Comparison of ENCODE assay signal across 25 mouse cellular contexts in genomic region chr6:148367094-148367539, GRCm38 (mm10).
DNase-seq lines count a peak whose midpoint lies in the region; ATAC-seq lines count a peak whose summit lies in the region.
"Had no signal": no experiment of that assay in that cellular context is flagged by ENCODE, and none has a peak within 500 bp of the region (broad histone marks: within the 10 kb centered on the region; RNA-seq: fewer than 3 reads in every experiment).

No protein-coding gene starts in this region.

- no peak for DNase-seq in forebrain, embryonic 11.5 days (ENCODE audit: low spot score)
- DNase-seq in kidney, postnatal 4 days = peak; percentile 21 to 32
- DNase-seq in kidney, postnatal 25 days = no peak
- DNase-seq in limb, embryonic 10.5 days (ENCODE audit: low spot score) = peak; percentile 54
- DNase-seq: adrenal gland, postnatal 25 days; B cell, adult 2 months; cerebellum, adult 9-10 months; gastrocnemius, postnatal 10 days; heart, adult 2 months; liver; liver, postnatal 0 days; lung, postnatal 36 days; retina, postnatal 1 day; right cerebral cortex, postnatal 4 days; thymus, postnatal 4 days had no signal

- H3K27ac ChIP-seq in forebrain, embryonic 11.5 days (ENCODE audit: low read depth, low read length) = no peak overlapping the region
- no peak overlapping the region for H3K27ac ChIP-seq in forebrain, embryonic 16.5 days (ENCODE audit: low read length)
- 0 out of 2 replicates have a peak overlapping the region, but pooled peaks have one; percentile 46 for H3K27ac ChIP-seq in limb, embryonic 10.5 days
- no peak overlapping the region; the same call in 1 of the 2 replicates for H3K27ac ChIP-seq in neural tube, embryonic 15.5 days (replicated peaks)
- H3K27ac ChIP-seq in intestine, embryonic 16.5 days (ENCODE audit: low read length) = no peak overlapping the region
- H3K27ac ChIP-seq: heart, adult 2 months; heart, embryonic 15.5 days; hindbrain, embryonic 10.5 days; layer of hippocampus, adult 2 months; left cerebral cortex, adult 2 months; midbrain, embryonic 10.5 days had no signal

- H3K27me3 ChIP-seq in forebrain, embryonic 11.5 days (ENCODE audit: control insufficient read depth, insufficient read depth, low read length) = no peaks in the 10 kb centered on the region
- no peaks in the 10 kb centered on the region for H3K27me3 ChIP-seq in forebrain, embryonic 16.5 days (replicated peaks; ENCODE audit: control insufficient read depth, insufficient read depth, low read length)
- H3K27me3 ChIP-seq in limb, embryonic 10.5 days (ENCODE audit: low read depth, poor library complexity, severe bottlenecking) = no peaks in the 10 kb centered on the region
- no peaks in the 10 kb centered on the region for H3K27me3 ChIP-seq in neural tube, embryonic 15.5 days (replicated peaks)
- no peaks in the 10 kb centered on the region for H3K27me3 ChIP-seq in intestine, embryonic 16.5 days (replicated peaks; ENCODE audit: control insufficient read depth, insufficient read depth, low read length)
- H3K27me3 ChIP-seq: heart, embryonic 15.5 days had no signal

- no peaks in the 10 kb centered on the region for H3K4me1 ChIP-seq in forebrain, embryonic 11.5 days (replicated peaks; ENCODE audit: control insufficient read depth, insufficient read depth, low read length)
- H3K4me1 ChIP-seq in forebrain, embryonic 16.5 days (replicated peaks; ENCODE audit: control insufficient read depth, insufficient read depth, low read length) = no peaks in the 10 kb centered on the region
- peaks cover 18% of the 10 kb centered on the region for H3K4me1 ChIP-seq in limb, embryonic 10.5 days
- peaks cover 8% of the 10 kb centered on the region for H3K4me1 ChIP-seq in neural tube, embryonic 15.5 days
- 0 out of 2 replicates have a peak, but pooled peaks cover 3% of the 10 kb centered on the region for H3K4me1 ChIP-seq in intestine, embryonic 16.5 days (ENCODE audit: control insufficient read depth, insufficient read depth, low read length)
- H3K4me1 ChIP-seq: heart, embryonic 15.5 days had no signal

- no peak overlapping the region for H3K4me2 ChIP-seq in forebrain, embryonic 11.5 days (ENCODE audit: low read depth, low read length, severe bottlenecking)
- H3K4me2 ChIP-seq in forebrain, embryonic 16.5 days (ENCODE audit: low read length) = no peak overlapping the region
- no peak overlapping the region for H3K4me2 ChIP-seq in neural tube, embryonic 15.5 days
- no peak overlapping the region for H3K4me2 ChIP-seq in intestine, embryonic 16.5 days (ENCODE audit: low read depth, low read length)
- H3K4me2 ChIP-seq: heart, embryonic 15.5 days had no signal

- 19% methylated on average over 4 of the region's 4 CpGs for WGBS in forebrain, embryonic 11.5 days
- WGBS in forebrain, embryonic 16.5 days = 19% methylated on average over 4 of the region's 4 CpGs
- WGBS in limb, embryonic 10.5 days = 11% methylated on average over 4 of the region's 4 CpGs
- 5% methylated on average over 4 of the region's 4 CpGs for WGBS in neural tube, embryonic 15.5 days
- 30% methylated on average over 4 of the region's 4 CpGs for WGBS in intestine, embryonic 16.5 days

- no peaks in the 10 kb centered on the region for H3K9me3 ChIP-seq in forebrain, embryonic 11.5 days (ENCODE audit: control insufficient read depth, low read length)
- H3K9me3 ChIP-seq in forebrain, embryonic 16.5 days (ENCODE audit: control insufficient read depth, low read length) = no peaks in the 10 kb centered on the region
- H3K9me3 ChIP-seq in limb, embryonic 10.5 days (replicated peaks) = no peaks in the 10 kb centered on the region
- H3K9me3 ChIP-seq in neural tube, embryonic 15.5 days (replicated peaks) = no peaks in the 10 kb centered on the region
- no peaks in the 10 kb centered on the region for H3K9me3 ChIP-seq in intestine, embryonic 16.5 days (ENCODE audit: control insufficient read depth, low read length)
- H3K9me3 ChIP-seq: heart, embryonic 15.5 days; hindbrain, embryonic 10.5 days; midbrain, embryonic 10.5 days had no signal

- no peak overlapping the region for H3K4me3 ChIP-seq in forebrain, embryonic 11.5 days (ENCODE audit: low read depth, low read length)
- no peak overlapping the region for H3K4me3 ChIP-seq in forebrain, embryonic 16.5 days (replicated peaks; ENCODE audit: low read length)
- H3K4me3 ChIP-seq in limb, embryonic 10.5 days = no peak overlapping the region
- no peak overlapping the region for H3K4me3 ChIP-seq in neural tube, embryonic 15.5 days (replicated peaks)
- no peak overlapping the region for H3K4me3 ChIP-seq in intestine, embryonic 16.5 days (ENCODE audit: low read length)
- H3K4me3 ChIP-seq: erythroblast, embryonic 14.5 days; heart, adult 2 months; heart, embryonic 15.5 days; hindbrain, embryonic 10.5 days; layer of hippocampus, adult 2 months; left cerebral cortex, adult 2 months; midbrain, embryonic 10.5 days had no signal

- no peak overlapping the region for H3K9ac ChIP-seq in forebrain, embryonic 11.5 days (ENCODE audit: low read length)
- H3K9ac ChIP-seq in forebrain, embryonic 16.5 days (replicated peaks; ENCODE audit: low read depth, low read length) = no peak overlapping the region
- no peak overlapping the region for H3K9ac ChIP-seq in neural tube, embryonic 15.5 days (replicated peaks)
- no peak overlapping the region for H3K9ac ChIP-seq in intestine, embryonic 16.5 days (ENCODE audit: low read depth, low read length)
- H3K9ac ChIP-seq: heart, embryonic 15.5 days; liver, postnatal 0 days had no signal

- ATAC-seq in forebrain, embryonic 11.5 days (replicated peaks; ENCODE audit: low FRiP score) = 0 out of 2 replicates have a peak, but pooled peaks have one; percentile 36
- ATAC-seq in forebrain, embryonic 16.5 days = no peak
- peak; percentile 72; the same call in 1 of the 2 replicates for ATAC-seq in neural tube, embryonic 15.5 days (ENCODE audit: low FRiP score)
- no peak; the same call in 1 of the 2 replicates for ATAC-seq in intestine, embryonic 16.5 days
- ATAC-seq: intestine, postnatal 0 days; liver, postnatal 0 days had no signal

- H3K36me3 ChIP-seq in forebrain, embryonic 11.5 days (ENCODE audit: control insufficient read depth, insufficient read depth, low read length) = no peaks in the 10 kb centered on the region
- H3K36me3 ChIP-seq in forebrain, embryonic 16.5 days (ENCODE audit: control insufficient read depth, insufficient read depth) = no peaks in the 10 kb centered on the region
- no peaks in the 10 kb centered on the region for H3K36me3 ChIP-seq in limb, embryonic 10.5 days
- 0 out of 2 replicates have a peak, but pooled peaks cover 2% of the 10 kb centered on the region for H3K36me3 ChIP-seq in neural tube, embryonic 15.5 days
- no peaks in the 10 kb centered on the region for H3K36me3 ChIP-seq in intestine, embryonic 16.5 days (ENCODE audit: control insufficient read depth, insufficient read depth, low read length)
- H3K36me3 ChIP-seq: heart, embryonic 15.5 days; hindbrain, embryonic 10.5 days; midbrain, embryonic 10.5 days had no signal

Comparison
In these comparisons a context has a peak if more than half of its experiments do, and no peak if none do; other contexts are left out.
1. ATAC-seq: peak in forebrain, embryonic 11.5 days (single experiment) and neural tube, embryonic 15.5 days (single experiment); none in forebrain, embryonic 16.5 days (single experiment) and intestine, embryonic 16.5 days (single experiment).
2. DNase-seq: peak in kidney, postnatal 4 days (2 of 2) and limb, embryonic 10.5 days (single experiment); none in forebrain, embryonic 11.5 days (single experiment) and kidney, postnatal 25 days (0 of 2).